Mouse (Mus musculus) kidney, postnatal 10 days (tissue): ENCODE measurements at regions not wholly inside any gene's neighbourhood (a gene's known extent, or its start where the extent isn't known, plus 50 kb on each side); places are given as distances from the start of the nearest gene placed in this dataset.
"Not testable (repeated sequence)": the region's sequence is repeated elsewhere in the genome, so short reads cannot be mapped to it uniquely, and the experiment has no call there.

Experiments used
- DNase-seq: peaks from one replicate; pipeline ENCODE4 v3.0.0; 2021; ENCODE audit warnings: mixed read lengths

DNA sequence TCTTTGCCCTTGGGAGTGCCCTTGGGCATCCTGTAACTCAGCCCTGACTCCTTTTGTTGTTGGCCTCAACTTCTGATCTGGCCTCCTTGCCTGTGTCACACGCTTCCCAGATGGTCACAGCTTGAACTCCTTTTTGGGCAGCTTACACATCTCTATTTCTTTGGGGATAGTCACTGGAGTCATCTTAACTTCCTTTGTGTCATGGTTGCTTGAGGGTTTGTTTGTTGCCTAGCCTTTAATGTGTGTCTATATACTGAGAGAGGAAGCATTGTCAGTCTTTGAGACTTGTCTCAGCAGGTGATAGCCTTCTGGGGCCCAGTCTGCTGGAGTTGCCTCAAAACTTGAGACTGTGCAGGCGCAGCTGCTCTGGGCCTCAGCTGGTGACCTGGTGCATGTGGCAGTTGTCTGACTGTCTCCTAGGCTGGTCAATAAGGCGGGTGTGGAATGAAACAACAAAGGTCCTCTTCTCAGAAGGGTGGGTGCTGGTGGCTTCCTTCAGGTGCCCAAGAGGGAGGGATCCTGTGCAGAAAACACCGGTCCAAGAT, 157.5 kb downstream of the Tpra1 start:
- DNase-seq, result no peak

DNA sequence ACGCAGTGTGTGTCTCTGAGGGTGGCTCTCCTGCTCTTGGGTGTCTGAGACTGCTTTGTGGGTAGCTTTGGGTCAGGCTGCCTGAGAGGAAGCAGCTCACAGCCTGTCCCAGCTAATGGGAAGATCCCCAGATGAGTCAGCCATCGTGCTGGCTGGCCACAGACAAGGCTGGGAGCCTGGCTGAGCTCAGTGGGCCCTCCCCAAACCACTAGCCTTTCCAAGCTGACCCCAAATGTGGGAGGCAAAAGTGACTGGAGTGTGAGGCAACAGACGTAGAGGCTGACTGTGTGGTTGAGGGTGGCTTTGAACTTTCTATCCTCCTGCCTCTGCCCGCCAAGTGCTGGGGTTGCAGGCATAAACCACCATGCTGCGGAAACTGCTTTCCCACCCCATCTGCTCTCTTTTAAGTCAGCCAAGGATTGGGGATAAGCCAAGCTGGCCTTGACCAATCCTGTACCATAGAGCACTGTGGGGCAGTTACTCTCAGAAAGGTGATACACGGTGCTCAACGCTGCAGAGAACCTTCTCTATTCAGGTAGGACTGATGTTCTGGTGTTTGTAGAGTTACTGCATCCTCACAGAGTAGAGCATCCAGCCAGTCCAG, 163.0 kb downstream of the Tpra1 start:
- DNase-seq, result no peak

GRCm38 (mm10) chr6:89066588-89066987, 164.5 kb downstream of the Tpra1 start:
- no peak for DNase-seq

- no peak for DNase-seq
Measured at GRCm38 (mm10) chr6:89068286-89068685, 166.2 kb downstream of the Tpra1 start.

DNA sequence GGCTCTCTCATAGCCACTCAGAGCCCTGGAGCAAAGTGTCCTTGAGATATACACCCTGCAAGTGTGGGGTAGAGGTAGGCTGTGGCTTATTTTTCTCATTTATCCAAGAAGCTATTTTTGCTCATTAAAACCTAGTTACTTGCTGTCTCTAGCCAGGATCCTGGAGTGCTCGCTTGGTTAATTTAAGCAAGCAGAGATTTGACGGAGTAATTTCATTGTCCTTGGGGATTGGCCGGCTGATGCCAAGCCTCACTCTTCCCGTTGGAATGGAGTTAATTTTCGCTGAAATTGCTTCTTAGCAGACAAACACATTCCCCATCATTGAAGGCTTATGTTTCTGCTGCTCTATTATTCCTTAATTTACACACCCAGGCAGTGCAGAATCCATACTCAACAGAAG, 167.1 kb downstream of the Tpra1 start:
- DNase-seq, result no peak

DNA sequence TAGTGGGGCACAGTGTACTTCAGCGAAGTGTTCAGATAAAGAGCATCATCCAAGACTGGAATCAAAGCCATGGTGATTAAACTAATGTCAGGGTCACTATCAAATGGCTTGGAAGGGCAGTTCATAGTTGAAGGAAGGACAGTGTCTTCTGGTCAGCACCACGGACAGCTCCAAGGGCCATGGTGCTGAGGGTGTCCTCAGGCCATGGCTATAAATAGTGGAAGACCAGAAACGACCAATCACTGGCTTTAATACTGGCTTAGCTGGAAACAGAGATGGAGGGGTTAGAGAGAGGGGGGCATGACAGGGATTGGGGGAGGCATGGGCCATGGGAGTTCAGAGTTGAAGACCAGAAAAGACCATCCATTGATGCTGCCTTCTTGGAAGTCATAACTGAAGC, 168.0 kb downstream of the Tpra1 start:
- DNase-seq, result peak; percentile 87

- no peak for DNase-seq
Measured at GRCm38 (mm10) chr6:89071766-89072165, 169.7 kb downstream of the Tpra1 start.

GRCm38 (mm10) chr6:89072569-89072968, 170.5 kb downstream of the Tpra1 start:
- DNase-seq, result no peak

- DNase-seq, result no peak
Measured at GRCm38 (mm10) chr6:89081624-89082300, 179.7 kb downstream of the Tpra1 start.

GRCm38 (mm10) chr6:89084437-89084836, 182.4 kb downstream of the Tpra1 start:
- no peak for DNase-seq

- DNase-seq, result no peak
Measured at GRCm38 (mm10) chr6:89085151-89085550, 183.1 kb downstream of the Tpra1 start.

- no peak for DNase-seq
Measured at GRCm38 (mm10) chr6:89087620-89088019, 185.6 kb downstream of the Tpra1 start.

DNA sequence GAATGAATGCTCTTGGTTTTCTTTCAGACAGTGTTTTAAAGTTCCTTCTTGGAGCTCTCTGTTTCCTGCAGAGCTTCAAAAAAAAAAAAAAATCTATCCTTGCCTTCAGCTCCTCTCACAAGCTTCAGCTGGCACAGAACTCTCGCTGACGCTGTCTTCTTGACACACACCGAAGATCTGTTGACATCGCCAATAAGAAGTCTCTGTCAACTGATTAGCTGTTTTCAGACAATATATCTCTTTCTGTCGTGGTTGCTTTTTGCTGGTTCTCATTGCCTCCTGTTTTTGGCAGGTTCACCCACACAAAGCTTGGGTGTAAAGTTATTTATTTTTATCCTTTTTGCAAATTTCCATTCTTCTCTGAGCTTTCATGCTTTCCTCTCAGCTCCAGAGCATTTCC, 188.0 kb downstream of the Tpra1 start:
- no peak for DNase-seq

GRCm38 (mm10) chr6:89095911-89096310, 193.9 kb downstream of the Tpra1 start:
- no peak for DNase-seq

GRCm38 (mm10) chr6:89097531-89097930, 195.5 kb downstream of the Tpra1 start:
- no peak for DNase-seq

- DNase-seq, result no peak
Measured at GRCm38 (mm10) chr6:89119241-89119640, 217.2 kb downstream of the Tpra1 start.

DNA sequence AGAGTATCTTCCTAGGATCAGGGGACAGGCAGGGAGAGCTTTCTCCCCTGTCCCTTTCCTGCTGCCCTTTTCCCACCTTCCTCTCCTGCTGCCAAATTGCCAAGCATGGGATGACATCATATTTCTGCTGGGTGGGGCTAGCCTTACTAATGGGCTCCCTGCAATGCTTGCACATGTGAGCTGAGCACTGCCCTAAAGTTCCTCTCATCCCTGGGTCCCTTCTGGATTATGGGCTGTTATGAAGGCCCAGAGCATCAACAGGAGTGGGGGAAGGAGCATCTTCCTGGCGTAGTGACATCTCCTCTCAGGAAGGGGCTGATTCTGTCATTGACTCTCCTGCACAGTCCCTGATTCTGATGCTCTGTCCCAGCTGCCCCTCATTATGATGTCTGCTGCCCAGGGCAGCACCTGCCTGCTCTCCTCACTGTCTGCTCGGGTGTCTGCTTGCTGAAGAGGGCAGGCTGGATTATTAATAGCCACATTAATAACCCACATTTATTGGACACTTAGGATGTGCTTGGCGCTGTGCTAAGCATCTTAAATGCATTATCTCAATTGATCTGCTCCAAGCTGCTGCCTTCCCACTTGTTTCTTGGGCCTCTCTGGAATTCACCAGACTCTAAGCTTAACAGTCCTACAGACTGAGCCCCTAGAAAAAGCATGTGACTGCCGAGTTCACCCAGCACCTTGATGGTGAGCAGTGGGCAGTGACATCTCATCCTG, 219.1 kb downstream of the Tpra1 start:
- DNase-seq, result no peak

- no peak for DNase-seq
Measured at GRCm38 (mm10) chr6:89121746-89122070, 219.7 kb downstream of the Tpra1 start.

DNA sequence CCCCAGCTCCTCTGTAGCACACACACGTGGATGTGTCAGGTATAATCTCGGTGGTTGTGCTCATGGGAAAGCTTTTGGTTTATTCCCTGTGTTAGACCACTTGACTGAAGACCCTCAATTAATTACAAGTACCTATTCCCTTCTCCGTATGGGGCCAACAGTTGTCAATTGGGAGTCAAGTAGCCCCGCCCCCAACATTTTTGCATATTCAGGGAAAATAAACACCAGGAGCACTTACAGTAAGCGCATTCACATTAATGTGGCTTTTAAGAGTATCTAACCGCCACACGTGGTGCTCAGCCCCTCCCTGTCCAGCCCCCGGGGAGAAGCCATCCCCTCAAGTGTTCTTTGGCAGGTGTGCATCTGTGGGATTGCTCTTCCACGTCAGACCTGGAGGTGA, 223.9 kb downstream of the Tpra1 start:
- DNase-seq, result no peak

DNA sequence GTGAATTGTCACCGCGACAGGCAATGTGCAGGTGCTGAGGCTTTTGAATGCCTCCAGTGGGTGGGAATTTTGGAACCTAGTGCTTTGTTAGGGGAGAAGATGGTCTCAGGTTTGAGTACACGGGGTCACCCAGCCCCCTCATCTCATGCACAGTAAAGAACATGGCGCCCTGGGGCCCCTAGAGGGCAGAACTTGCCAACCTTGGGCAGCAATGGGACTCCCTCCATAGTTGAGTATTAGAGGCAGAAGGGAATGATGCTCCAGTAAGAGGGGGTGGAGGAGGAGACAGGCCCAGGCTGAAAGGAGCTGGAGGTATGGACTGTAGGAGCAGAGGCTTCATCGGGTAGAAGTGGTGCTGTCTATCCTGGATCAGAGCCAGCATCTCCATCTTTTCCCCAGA, 226.1 kb downstream of the Tpra1 start:
- DNase-seq, result not testable (repeated sequence)

DNA sequence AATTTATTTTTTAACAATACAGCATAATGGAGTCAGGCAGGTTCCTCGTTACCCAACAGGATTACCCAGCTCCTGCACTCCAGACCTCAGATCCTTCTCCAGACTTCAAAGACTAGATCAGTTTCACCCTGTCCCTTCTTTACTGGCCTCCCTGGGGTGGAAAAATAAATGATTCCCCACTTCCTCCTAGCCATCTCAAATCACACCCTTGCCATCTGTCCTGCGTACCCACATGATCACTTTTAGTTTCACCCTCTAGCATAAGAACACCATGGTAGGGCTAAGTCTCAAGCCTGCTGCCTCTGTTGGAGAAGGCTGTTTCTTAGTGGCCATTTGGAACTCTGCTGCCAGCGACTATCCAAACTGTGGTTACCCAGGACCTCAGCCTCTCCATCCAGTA, 222.0 kb downstream of the Plxna1 start:
- no peak for DNase-seq

GRCm38 (mm10) chr6:89153027-89153662, 209.3 kb downstream of the Plxna1 start:
- DNase-seq, result peak; percentile 11

- DNase-seq, result no peak
Measured at GRCm38 (mm10) chr6:89157501-89157900, 204.9 kb downstream of the Plxna1 start.

GRCm38 (mm10) chr6:89160051-89160450, 202.4 kb downstream of the Plxna1 start:
- DNase-seq, result no peak
